Mouse (Mus musculus) spleen, adult 2 months (tissue): ENCODE measurements around the gene Ldlrap1.
"Not testable (repeated sequence)": the region's sequence is repeated elsewhere in the genome, so short reads cannot be mapped to it uniquely, and the experiment has no call there.

Source experiments
- CTCF ChIP-seq: fragments of 200-500 bp; IDR thresholded peaks from 2 replicates; pipeline ENCODE4 v1.5.1; 2011; ENCODE audit warnings: mild to moderate bottlenecking, inconsistent platforms; ENCODE audit not compliant: insufficient read depth, insufficient read length, insufficient replicate concordance; ENCODE audit errors: extremely low read depth
- POLR2A ChIP-seq: fragments of 200-500 bp; IDR thresholded peaks from 2 replicates; pipeline ENCODE4 v1.6.1; 2011; ENCODE audit warnings: low read depth, low read length, inconsistent platforms

- TF ChIP-seq CTCF, POLR2A: not testable (repeated sequence)
These were observed 27.1 kb upstream of the Ldlrap1 start for GRCm38 (mm10) chr4:134794959-134795358.
